Mouse (Mus musculus): ENCODE measurements around the gene Ppef2. TPM values are rescaled to one million over a fixed set of nuclear protein-coding genes. Genes with fewer than 3 reads are reported as not detected.
"Not testable (repeated sequence)": the region's sequence is repeated elsewhere in the genome, so short reads cannot be mapped to it uniquely, and the experiment has no call there.

Gene Ppef2
- polyA plus RNA-seq, 1 experiment from 2014 or later = 0.45 TPM

DNA sequence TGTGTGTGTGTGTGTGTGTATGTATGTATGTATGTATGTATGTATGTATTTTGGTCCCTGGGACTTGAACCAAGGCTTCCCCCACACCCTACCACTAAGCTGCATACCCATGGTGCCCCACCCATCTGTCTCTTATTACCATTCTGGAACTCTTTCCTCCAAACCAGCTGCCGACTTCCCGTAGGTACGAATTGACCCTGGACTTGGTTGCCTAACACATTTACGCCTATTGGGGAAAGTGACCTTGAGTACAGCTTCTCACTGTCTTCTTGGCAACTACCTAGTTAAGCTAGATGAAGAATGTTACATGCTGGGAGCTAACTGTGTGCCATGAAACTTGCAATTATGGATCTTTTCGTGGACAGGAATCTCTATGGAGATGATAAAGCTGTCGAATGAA is 50.0 kb downstream of the Ppef2 start:
- no peaks in the 10 kb centered on the region for H3K9me3 ChIP-seq
- no peaks in the 10 kb centered on the region for H3K4me1 ChIP-seq
- 88% methylated on average over 6 of the region's 6 CpGs for WGBS
- H3K27ac ChIP-seq (replicated peaks) = no peak overlapping the region
- no peaks in the 10 kb centered on the region for H3K27me3 ChIP-seq (replicated peaks; ENCODE audit: low read depth, poor library complexity, severe bottlenecking)
- DNase-seq (ENCODE audit: low spot score) = no peak
- no peak overlapping the region for H3K4me3 ChIP-seq
- H3K36me3 ChIP-seq (replicated peaks) = peaks cover 43% of the 10 kb centered on the region

DNA sequence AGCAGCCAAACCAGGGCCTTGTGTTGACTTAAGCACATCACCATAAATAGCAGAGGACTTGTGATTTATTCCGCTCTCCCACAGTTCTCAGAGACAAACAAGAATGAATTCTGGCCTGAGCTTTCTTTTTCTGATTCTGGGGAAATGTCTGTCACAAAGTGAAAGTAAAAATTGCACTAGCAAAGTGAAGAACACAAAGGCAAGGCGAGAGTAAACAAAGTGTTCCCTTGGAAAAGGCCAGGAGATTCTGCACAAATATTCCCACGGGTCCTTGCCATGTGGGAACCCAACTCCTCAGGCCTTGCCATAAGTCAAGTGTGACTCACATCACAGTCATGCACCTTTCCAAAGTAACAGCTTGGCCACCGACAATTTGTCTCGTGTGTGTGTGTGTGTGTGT is 50.4 kb downstream of the Ppef2 start:
- Histone ChIP-seq H3K27ac (replicated peaks) (no peak overlapping the region), H3K36me3 (replicated peaks) (peaks cover 47% of the 10 kb centered on the region), H3K9me3 (no peaks in the 10 kb centered on the region), H3K4me3 (no peak overlapping the region), H3K4me1 (no peaks in the 10 kb centered on the region), H3K27me3 (replicated peaks; ENCODE audit: low read depth, poor library complexity, severe bottlenecking) (no peaks in the 10 kb centered on the region)
- 93% methylated on average over 5 of the region's 5 CpGs for WGBS
- DNase-seq (ENCODE audit: low spot score) = no peak

GRCm38 (mm10) chr5:92205184-92205583 is 50.9 kb downstream of the Ppef2 start:
- no peak overlapping the region for H3K27ac ChIP-seq (replicated peaks)
- no peak for DNase-seq (ENCODE audit: low spot score)
- H3K4me3 ChIP-seq = no peak overlapping the region
- H3K4me1 ChIP-seq = no peaks in the 10 kb centered on the region
- H3K36me3 ChIP-seq (replicated peaks) = peaks cover 53% of the 10 kb centered on the region
- H3K9me3 ChIP-seq = no peaks in the 10 kb centered on the region
- WGBS = 94% methylated on average over 7 of the region's 7 CpGs
- H3K27me3 ChIP-seq (replicated peaks; ENCODE audit: low read depth, poor library complexity, severe bottlenecking) = no peaks in the 10 kb centered on the region

DNA sequence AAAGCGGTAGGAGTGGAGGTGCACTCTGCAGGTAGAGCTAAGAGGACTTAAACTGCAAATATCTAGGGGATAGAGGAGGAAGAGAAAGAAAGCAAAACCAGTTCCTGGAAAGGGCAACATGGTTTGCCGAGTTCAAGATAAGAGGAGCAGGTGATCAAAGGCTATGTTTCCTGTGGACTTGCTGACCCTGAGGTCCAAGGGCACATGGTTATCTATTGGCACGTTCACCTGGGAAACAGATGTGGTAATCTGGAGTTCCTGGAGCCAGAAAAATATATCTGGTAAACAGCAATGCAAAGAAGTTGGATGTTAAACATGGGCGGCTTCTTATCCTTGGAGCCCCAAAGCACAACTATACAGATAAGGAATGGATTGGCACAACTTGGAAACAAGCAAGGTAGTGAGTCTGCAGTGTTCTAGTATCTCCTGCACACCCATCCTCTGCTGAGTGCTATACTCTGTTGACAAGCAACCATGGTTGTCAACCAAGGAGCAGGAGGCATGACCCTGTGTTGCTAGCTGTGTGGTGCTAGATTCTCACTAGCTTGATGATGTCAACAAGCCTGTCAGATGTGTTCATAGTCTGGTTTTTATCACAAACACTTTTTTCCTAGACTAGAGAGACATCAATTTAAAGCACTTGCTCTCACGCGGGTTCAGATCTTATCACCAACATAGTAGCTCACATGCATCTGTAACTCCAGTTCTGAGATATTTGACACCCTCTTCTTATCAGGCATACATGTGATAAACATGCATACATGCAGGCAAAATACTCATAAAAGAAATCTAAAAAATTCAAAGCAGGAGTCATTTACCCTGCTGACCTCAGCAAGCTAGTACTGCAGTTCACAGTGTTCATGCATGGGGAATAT is 51.7 kb downstream of the Ppef2 start:
- DNase-seq (ENCODE audit: low spot score) = no peak
- Histone ChIP-seq H3K27ac (replicated peaks) (no peak overlapping the region), H3K9me3 (no peaks in the 10 kb centered on the region), H3K4me3 (no peak overlapping the region), H3K4me1 (no peaks in the 10 kb centered on the region), H3K27me3 (replicated peaks; ENCODE audit: low read depth, poor library complexity, severe bottlenecking) (no peaks in the 10 kb centered on the region), H3K36me3 (replicated peaks) (peaks cover 61% of the 10 kb centered on the region)
- WGBS = 90% methylated on average over 6 of the region's 6 CpGs

GRCm38 (mm10) chr5:92198266-92198665 is 57.8 kb downstream of the Ppef2 start:
- Histone ChIP-seq H3K4me1 (no peaks in the 10 kb centered on the region), H3K27me3 (replicated peaks; ENCODE audit: low read depth, poor library complexity, severe bottlenecking) (no peaks in the 10 kb centered on the region), H3K27ac (replicated peaks) (no peak overlapping the region), H3K4me3 (no peak overlapping the region), H3K9me3 (no peaks in the 10 kb centered on the region), H3K36me3 (replicated peaks) (peaks cover 96% of the 10 kb centered on the region)
- 85% methylated on average over 8 of the region's 8 CpGs for whole genome bisulfite sequencing
- no peak for DNase-seq (ENCODE audit: low spot score)

DNA sequence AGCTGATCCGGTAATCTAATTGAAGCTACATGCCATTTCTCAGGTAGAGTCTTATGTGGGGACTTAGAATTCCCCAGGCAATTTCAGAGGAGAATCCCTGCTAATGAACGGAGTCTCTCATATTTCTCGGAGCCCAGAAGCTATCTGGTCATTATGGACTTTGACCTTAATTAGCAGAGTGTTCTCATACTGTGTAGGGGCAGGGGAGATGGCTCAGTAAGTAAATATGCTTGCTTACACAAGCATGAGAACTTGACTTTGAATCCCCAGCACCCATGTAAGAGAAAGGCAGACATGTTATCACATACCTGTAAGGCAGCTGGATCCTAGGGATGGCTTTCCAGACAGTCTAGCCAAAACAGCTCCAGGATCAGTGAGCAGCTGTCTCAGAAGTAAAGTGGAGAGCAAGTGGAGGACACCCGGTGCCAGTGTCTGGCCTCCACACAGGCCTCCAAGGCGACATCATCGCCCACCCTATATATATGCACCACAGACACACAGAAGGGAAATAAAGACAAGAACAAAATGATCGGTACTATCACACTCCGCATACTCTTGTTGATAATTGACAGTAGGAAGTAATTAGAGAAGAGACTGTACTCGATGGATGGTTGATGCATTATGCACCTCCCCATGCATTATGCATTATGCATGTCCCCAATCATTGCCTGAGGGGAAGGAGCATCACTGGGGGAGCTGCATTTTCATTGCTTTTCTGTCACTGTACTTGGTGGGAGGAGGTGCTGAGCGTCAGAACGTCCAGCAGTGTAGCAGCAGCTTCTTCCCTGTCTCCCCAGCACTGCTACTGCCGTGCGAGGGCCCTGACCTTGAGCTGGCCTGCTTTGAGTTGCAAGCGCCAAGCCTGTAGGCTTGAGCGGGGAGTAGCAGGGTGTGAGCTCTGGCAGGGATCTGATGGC is 58.9 kb downstream of the Ppef2 start:
- Histone ChIP-seq H3K4me1 (no peaks in the 10 kb centered on the region), H3K27me3 (replicated peaks; ENCODE audit: low read depth, poor library complexity, severe bottlenecking) (no peaks in the 10 kb centered on the region), H3K27ac (replicated peaks) (no peak overlapping the region), H3K9me3 (no peaks in the 10 kb centered on the region), H3K4me3 (no peak overlapping the region), H3K36me3 (replicated peaks) (peaks cover 97% of the 10 kb centered on the region)
- WGBS = 90% methylated on average over 15 of the region's 15 CpGs
- no peak for DNase-seq (ENCODE audit: low spot score)

DNA sequence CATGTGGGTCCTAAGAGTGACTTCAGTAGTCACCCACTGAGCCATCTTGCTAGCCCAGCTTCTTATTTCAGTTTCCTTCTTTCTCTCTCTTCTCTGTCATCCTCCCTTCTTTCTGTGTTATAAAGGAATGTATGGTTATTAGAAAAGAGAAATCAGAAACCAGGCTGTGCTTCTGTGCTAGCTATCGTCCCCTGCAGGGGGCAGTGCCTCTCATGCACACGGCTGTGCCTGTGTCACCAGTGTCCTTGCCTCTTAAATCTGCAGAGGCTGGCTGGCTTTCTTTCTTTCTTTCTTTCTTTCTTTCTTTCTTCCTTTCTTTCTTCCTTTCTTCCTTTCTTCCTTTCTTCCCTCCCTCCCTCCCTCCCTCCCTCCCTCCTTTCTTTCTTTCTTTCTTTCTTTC is 60.4 kb downstream of the Ppef2 start:
- not testable (repeated sequence) for H3K27me3 ChIP-seq (replicated peaks; ENCODE audit: low read depth, poor library complexity, severe bottlenecking); H3K4me1 ChIP-seq; H3K9me3 ChIP-seq; H3K27ac ChIP-seq (replicated peaks); H3K4me3 ChIP-seq
- DNase-seq (ENCODE audit: low spot score) = peak; percentile 27
- H3K36me3 ChIP-seq (replicated peaks) = peaks cover 90% of the 10 kb centered on the region
- WGBS = 72% methylated on average over 2 of the region's 2 CpGs

DNA sequence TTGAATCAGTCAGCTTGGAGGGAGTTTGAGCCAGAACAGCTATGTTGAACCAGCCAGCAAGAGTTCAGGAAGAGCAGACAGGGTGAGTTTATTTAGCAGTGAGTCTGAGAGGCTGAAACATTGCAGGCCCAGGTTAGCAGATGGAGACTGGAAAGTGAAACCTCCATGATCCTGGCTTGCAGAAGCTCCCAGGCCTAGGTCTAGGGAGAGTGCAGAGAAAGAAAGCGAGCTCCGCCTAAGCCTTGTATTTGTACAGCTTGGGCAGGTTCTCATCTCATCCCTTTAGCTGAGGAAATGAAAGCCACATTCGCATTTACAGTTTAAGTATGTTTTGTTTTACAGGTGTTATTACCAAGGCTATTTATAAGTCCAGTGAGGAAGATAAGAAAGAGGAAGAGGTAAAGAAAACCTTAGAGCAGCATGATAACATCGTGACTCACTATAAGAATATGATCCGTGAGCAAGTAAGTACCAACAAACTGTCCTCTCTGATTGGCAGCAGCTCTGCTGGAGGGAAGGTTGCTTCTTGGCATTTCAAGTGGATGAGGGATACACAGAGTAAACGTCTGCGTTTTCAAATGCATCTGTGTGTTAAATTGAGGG is 67.1 kb downstream of the Ppef2 start:
- Histone ChIP-seq H3K27me3 (replicated peaks; ENCODE audit: low read depth, poor library complexity, severe bottlenecking) (no peaks in the 10 kb centered on the region), H3K4me1 (no peaks in the 10 kb centered on the region), H3K9me3 (peaks cover 5% of the 10 kb centered on the region; the same call in 1 of the 2 replicates), H3K36me3 (replicated peaks) (peaks cover 82% of the 10 kb centered on the region), H3K4me3 (no peak overlapping the region), H3K27ac (replicated peaks) (no peak overlapping the region)
- WGBS = 97% methylated on average over 7 of the region's 7 CpGs
- no peak for DNase-seq (ENCODE audit: low spot score)

GRCm38 (mm10) chr5:92183071-92183830 is 72.8 kb downstream of the Ppef2 start:
- H3K4me1 ChIP-seq = no peaks in the 10 kb centered on the region
- 90% methylated on average over 8 of the region's 8 CpGs for WGBS

More at GRCm38 (mm10) chr5:92183071-92183830, 72.8 kb downstream of the Ppef2 start:
- H3K27ac ChIP-seq (replicated peaks) = no peak overlapping the region
- H3K9me3 ChIP-seq = no peaks in the 10 kb centered on the region; the same call in 1 of the 2 replicates
- no peaks in the 10 kb centered on the region for H3K27me3 ChIP-seq (replicated peaks; ENCODE audit: low read depth, poor library complexity, severe bottlenecking)
- H3K4me3 ChIP-seq = no peak overlapping the region
- no peak for DNase-seq (ENCODE audit: low spot score)
- H3K36me3 ChIP-seq (replicated peaks) = peaks cover 79% of the 10 kb centered on the region
